Mouse (Mus musculus) kidney, postnatal 0 days (tissue): ENCODE results near the gene Cby3. TPM values are rescaled to one million over a fixed set of nuclear protein-coding genes. Genes with fewer than 3 reads are reported as not detected.

Experiments
- ATAC-seq: fragments of 200-750 bp; cut with Nextera tagmentation; replicated peaks from 2 replicates; pipeline ENCODE4 v1.8.0; 2017; ENCODE audit warnings: low read depth, moderate number of reproducible peaks, moderate TSS enrichment, moderate library complexity; ENCODE audit not compliant: low FRiP score
- DNase-seq: peaks from one replicate; pipeline ENCODE4 v3.0.0-alpha.2; 2016; ENCODE audit warnings: low spot score
- H3K27ac ChIP-seq: fragments of 300-500 bp; sonication (generic); 2 replicates; pipeline ENCODE4 v1.5.1; 2014; ENCODE audit warnings: mild to moderate bottlenecking
- H3K27me3 ChIP-seq: fragments of 300-500 bp; sonication (generic); 2 replicates; pipeline ENCODE4 v1.6.1; 2014; ENCODE audit warnings: low read length, mixed read lengths; ENCODE audit not compliant: insufficient read depth
- H3K36me3 ChIP-seq: fragments of 300-500 bp; sonication (generic); 2 replicates; pipeline ENCODE4 v1.6.1; 2014; ENCODE audit warnings: low read length, mixed read lengths; ENCODE audit not compliant: insufficient read depth
- H3K4me1 ChIP-seq: fragments of 300-500 bp; sonication (generic); replicated peaks from 2 replicates; pipeline ENCODE4 v1.6.1; 2014; ENCODE audit warnings: antibody characterized with exemption, low read length, mixed read lengths; ENCODE audit not compliant: insufficient read depth
- H3K4me2 ChIP-seq: fragments of 300-500 bp; sonication (generic); 2 replicates; pipeline ENCODE4 v1.6.1; 2014; ENCODE audit warnings: mild to moderate bottlenecking, low read length, moderate library complexity, mixed read lengths
- H3K4me3 ChIP-seq: fragments of 300-500 bp; sonication (generic); replicated peaks from 2 replicates; pipeline ENCODE4 v1.5.1; 2014; ENCODE audit warnings: low read depth, low read length
- H3K9ac ChIP-seq: fragments of 300-500 bp; sonication (generic); 2 replicates; pipeline ENCODE4 v1.6.1; 2014; ENCODE audit warnings: low read depth, low read length
- H3K9me3 ChIP-seq: fragments of 300-500 bp; sonication (generic); replicated peaks from 2 replicates; pipeline ENCODE4 v1.6.1; 2016; ENCODE audit warnings: low read length, inconsistent platforms, mixed read lengths
- CTCF ChIP-seq: IDR thresholded peaks from 2 replicates; pipeline ENCODE4 v1.5.1; 2016; ENCODE audit warnings: antibody characterized with exemption, low read depth, mild to moderate bottlenecking, moderate library complexity
- WGBS: fragments of 180-500 bp; shearing (Covaris S2); extraction: QIAGEN DNeasy Blood & Tissue Kit; methylation state at CpG from one replicate; pipeline ENCODE4 v1.1.7; 2014; 5-methylcytosine and 5-hydroxymethylcytosine counted together
- polyA plus RNA-seq: library from polyadenylated mRNA; unstranded; fragments of >200 nt; fragmentation: Nextera tagmentation; extraction: Ambion mirVana; gene quantifications from 2 replicates; pipeline ENCODE4 v1.2.1, GENCODE M21; 2015

Cby3 gene
- polyA plus RNA-seq, 1 experiment from 2014 or later: 1.4 TPM

GRCm38 (mm10) chr11:50379023-50379752, 24.9 kb downstream of the Cby3 start:
- ATAC-seq: no peak
- Histone ChIP-seq H3K36me3 (peaks cover 16% of the 10 kb centered on the region), H3K4me2 (peak overlapping the region; percentile 72), H3K9ac (peak overlapping the region; percentile 99; the same call in 1 of the 2 replicates), H3K27ac (no peak overlapping the region), H3K27me3 (no peaks in the 10 kb centered on the region), H3K9me3 (no peaks in the 10 kb centered on the region), H3K4me1 (0 out of 2 replicates have a peak, but pooled peaks cover 7% of the 10 kb centered on the region), H3K4me3 (peak overlapping the region; percentile 100)
- TF ChIP-seq CTCF: no peak
- DNase-seq: no peak
- 41% methylated on average over 12 of the region's 12 CpGs for WGBS

GRCm38 (mm10) chr11:50381311-50381710, 27.0 kb downstream of the Cby3 start:
- no peak overlapping the region for H3K27ac ChIP-seq
- no peaks in the 10 kb centered on the region for H3K27me3 ChIP-seq
- H3K9ac ChIP-seq: no peak overlapping the region
- ATAC-seq (no peak), DNase-seq (no peak)
- H3K9me3 ChIP-seq: no peaks in the 10 kb centered on the region
- 0 out of 2 replicates have a peak, but pooled peaks cover 5% of the 10 kb centered on the region for H3K4me1 ChIP-seq
- peak overlapping the region; percentile 40 for H3K4me2 ChIP-seq
- TF ChIP-seq CTCF: no peak
- 0 out of 2 replicates have a peak overlapping the region, but pooled peaks have one; percentile 4 for H3K4me3 ChIP-seq
- WGBS: 5% methylated on average over 4 of the region's 4 CpGs
- H3K36me3 ChIP-seq: peaks cover 28% of the 10 kb centered on the region

GRCm38 (mm10) chr11:50387167-50387679, 33.0 kb downstream of the Cby3 start:
- H3K27ac ChIP-seq: no peak overlapping the region
- DNase-seq (no peak), ATAC-seq (no peak)
- no peak for TF ChIP-seq CTCF
- no peak overlapping the region for H3K9ac ChIP-seq
- H3K36me3 ChIP-seq: peaks cover 54% of the 10 kb centered on the region
- H3K4me2 ChIP-seq: no peak overlapping the region
- no peak overlapping the region for H3K4me3 ChIP-seq
- no peaks in the 10 kb centered on the region for H3K27me3 ChIP-seq
- 76% methylated on average over 3 of the region's 3 CpGs for WGBS
- no peaks in the 10 kb centered on the region for H3K9me3 ChIP-seq
- no peaks in the 10 kb centered on the region for H3K4me1 ChIP-seq

GRCm38 (mm10) chr11:50387697-50388096, 33.4 kb downstream of the Cby3 start:
- Histone ChIP-seq H3K9me3 (no peaks in the 10 kb centered on the region), H3K36me3 (peaks cover 51% of the 10 kb centered on the region), H3K27ac (no peak overlapping the region), H3K4me3 (no peak overlapping the region), H3K9ac (no peak overlapping the region), H3K4me2 (no peak overlapping the region), H3K27me3 (no peaks in the 10 kb centered on the region), H3K4me1 (no peaks in the 10 kb centered on the region)
- 84% methylated on average over 4 of the region's 4 CpGs for WGBS
- no peak for DNase-seq
- no peak for TF ChIP-seq CTCF
- no peak for ATAC-seq

- TF ChIP-seq CTCF: no peak
- no peak for DNase-seq
- Histone ChIP-seq H3K27ac (no peak overlapping the region), H3K27me3 (no peaks in the 10 kb centered on the region), H3K36me3 (peaks cover 45% of the 10 kb centered on the region), H3K4me1 (no peaks in the 10 kb centered on the region), H3K9me3 (no peaks in the 10 kb centered on the region), H3K9ac (no peak overlapping the region), H3K4me3 (no peak overlapping the region), H3K4me2 (no peak overlapping the region)
- WGBS: 99% methylated on average over 3 of the region's 3 CpGs
- ATAC-seq: no peak; the same call in 1 of the 2 replicates
These were observed 34.1 kb downstream of the Cby3 start for GRCm38 (mm10) chr11:50388217-50388929.

GRCm38 (mm10) chr11:50389011-50389410, 34.7 kb downstream of the Cby3 start:
- DNase-seq (no peak), ATAC-seq (no peak)
- TF ChIP-seq CTCF: no peak
- peaks cover 49% of the 10 kb centered on the region for H3K36me3 ChIP-seq
- H3K4me1 ChIP-seq: no peaks in the 10 kb centered on the region
- no peaks in the 10 kb centered on the region for H3K27me3 ChIP-seq
- no peak overlapping the region for H3K9ac ChIP-seq
- no peak overlapping the region for H3K27ac ChIP-seq
- H3K4me3 ChIP-seq: no peak overlapping the region
- H3K9me3 ChIP-seq: no peaks in the 10 kb centered on the region
- no peak overlapping the region for H3K4me2 ChIP-seq
- 59% methylated on average over 3 of the region's 3 CpGs for WGBS
